Mouse (Mus musculus): Measurements from ENCODE around the gene Hspb7. TPM values are rescaled to one million over a fixed set of nuclear protein-coding genes. Genes with fewer than 3 reads are reported as not detected.

The Hspb7 gene
- total and polyA plus RNA-seq, 3 experiments, result 1,028 to 1,498 (median 1,066) TPM

DNA sequence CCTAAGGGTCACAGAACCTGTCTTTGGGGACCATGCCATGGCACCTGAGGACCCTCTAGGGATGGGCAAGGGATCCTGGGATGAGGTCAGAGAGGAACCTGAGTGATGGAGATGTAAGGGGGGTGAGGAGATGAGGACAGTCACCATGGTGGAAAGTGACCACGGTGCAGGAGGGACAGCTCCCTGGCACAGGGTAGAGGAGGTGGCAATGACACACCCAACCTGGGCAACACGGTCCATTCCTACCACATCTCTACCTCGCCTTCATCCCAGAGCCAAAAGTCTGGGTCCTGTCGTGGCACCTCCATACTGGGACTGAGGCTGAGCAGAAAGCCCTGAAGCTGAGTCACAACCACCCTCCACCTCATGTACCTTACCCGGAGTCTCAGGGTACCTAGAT is 2.3 kb downstream of the Hspb7 start:
- Histone ChIP-seq H3K4me3 (peak overlapping the region; percentile 59), H3K36me3 (ENCODE audit: control insufficient read depth, insufficient read depth, low read length) (no peaks in the 10 kb centered on the region), H3K27ac (peak overlapping the region; percentile 96), H3K27me3 (ENCODE audit: control insufficient read depth, insufficient read depth, low read length) (no peaks in the 10 kb centered on the region), H3K4me1 (ENCODE audit: control insufficient read depth, insufficient read depth, low read length) (peaks cover 3% of the 10 kb centered on the region; the same call in 1 of the 2 replicates), H3K9ac (ENCODE audit: low read depth, low read length) (peak overlapping the region; percentile 85), H3K79me2 (replicated peaks; ENCODE audit: control insufficient read depth, insufficient read depth, low read length) (no peaks in the 10 kb centered on the region)
- DNase-seq, result no peak
- peak; percentile 50; the same call in 1 of the 2 replicates for TF ChIP-seq POLR2A (IDR thresholded peaks at IDR 0.05; ENCODE audit: insufficient read depth, low read depth, low read length)
- no peak; the same call in 1 of the 2 replicates for TF ChIP-seq EP300 (IDR thresholded peaks at IDR 0.05; ENCODE audit: insufficient read depth, low read depth, low read length)
- no peak for TF ChIP-seq CTCF (IDR thresholded peaks at IDR 0.05)
- intact Hi-C loops (cut with DNase I), result no loop called here
- WGBS, result 63% methylated on average over 5 of the region's 5 CpGs

DNA sequence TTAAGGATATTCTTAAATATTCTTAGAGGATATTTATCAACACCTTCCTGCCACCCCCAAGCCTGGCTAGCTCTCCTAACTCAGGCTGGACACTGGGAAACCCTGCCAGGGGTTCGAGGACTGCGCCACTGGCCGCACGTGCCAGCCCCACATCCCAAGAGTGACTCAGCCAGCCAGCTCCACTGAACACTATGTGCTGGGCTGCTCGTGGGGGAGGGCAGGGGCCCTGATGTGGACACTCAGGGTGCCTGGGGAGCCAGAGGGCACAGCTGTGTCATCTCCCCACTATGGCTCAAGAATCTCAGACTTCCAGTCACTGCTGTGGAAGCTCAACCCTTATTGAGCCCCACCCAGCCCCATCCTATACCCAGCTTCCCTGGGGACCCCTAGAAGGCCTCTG is 2.7 kb downstream of the Hspb7 start:
- Histone ChIP-seq H3K4me1 (ENCODE audit: control insufficient read depth, insufficient read depth, low read length) (peaks cover 3% of the 10 kb centered on the region; the same call in 1 of the 2 replicates), H3K9ac (ENCODE audit: low read depth, low read length) (peak overlapping the region; percentile 85), H3K79me2 (replicated peaks; ENCODE audit: control insufficient read depth, insufficient read depth, low read length) (no peaks in the 10 kb centered on the region), H3K27ac (peak overlapping the region; percentile 96), H3K36me3 (ENCODE audit: control insufficient read depth, insufficient read depth, low read length) (no peaks in the 10 kb centered on the region), H3K27me3 (ENCODE audit: control insufficient read depth, insufficient read depth, low read length) (no peaks in the 10 kb centered on the region), H3K4me3 (peak overlapping the region; percentile 59)
- WGBS, result 49% methylated on average over 5 of the region's 5 CpGs
- TF ChIP-seq EP300 (IDR thresholded peaks at IDR 0.05; ENCODE audit: insufficient read depth, low read depth, low read length) (no peak), POLR2A (IDR thresholded peaks at IDR 0.05; ENCODE audit: insufficient read depth, low read depth, low read length) (no peak; the same call in 1 of the 2 replicates), CTCF (IDR thresholded peaks at IDR 0.05) (no peak)
- intact Hi-C loops (cut with DNase I), result no loop called here
- DNase-seq, result peak; percentile 59 to 69

DNA sequence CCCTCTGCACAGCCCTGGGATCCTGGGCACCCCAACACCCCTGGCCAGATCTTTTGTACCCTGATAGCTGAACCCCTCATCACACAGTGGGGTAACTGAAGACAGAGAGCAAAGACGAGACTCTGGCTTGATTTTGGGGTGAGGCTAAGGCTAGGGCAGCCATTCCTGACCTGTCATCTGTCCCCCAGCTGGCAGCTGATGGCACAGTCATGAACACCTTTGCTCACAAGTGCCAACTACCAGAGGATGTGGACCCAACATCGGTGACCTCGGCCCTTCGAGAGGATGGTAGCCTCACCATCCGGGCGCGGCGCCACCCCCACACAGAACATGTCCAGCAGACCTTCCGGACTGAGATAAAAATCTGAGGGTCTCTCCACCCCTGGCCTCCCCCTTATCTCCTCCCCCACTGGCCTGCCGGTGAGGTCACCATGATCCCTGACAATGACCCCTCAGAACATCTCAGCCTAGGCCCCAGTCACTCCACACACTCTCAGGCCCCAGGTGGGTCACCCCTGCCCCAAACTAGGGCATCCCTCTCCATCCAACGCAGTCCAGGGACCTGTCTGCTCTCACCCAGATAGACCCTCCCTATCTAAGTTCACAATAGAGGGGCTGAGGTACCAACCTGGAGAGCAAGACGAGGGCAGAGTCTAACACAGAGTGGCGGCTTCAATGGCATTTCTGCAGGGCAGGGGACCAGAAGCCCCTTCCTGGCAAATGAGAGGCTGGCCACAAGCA is 3.3 kb downstream of the Hspb7 start:
- Histone ChIP-seq H3K4me3 (peak overlapping the region; percentile 59), H3K36me3 (ENCODE audit: control insufficient read depth, insufficient read depth, low read length) (no peaks in the 10 kb centered on the region), H3K9ac (ENCODE audit: low read depth, low read length) (peak overlapping the region; percentile 85), H3K27me3 (ENCODE audit: control insufficient read depth, insufficient read depth, low read length) (no peaks in the 10 kb centered on the region), H3K79me2 (replicated peaks; ENCODE audit: control insufficient read depth, insufficient read depth, low read length) (no peaks in the 10 kb centered on the region), H3K4me1 (ENCODE audit: control insufficient read depth, insufficient read depth, low read length) (peaks cover 3% of the 10 kb centered on the region; the same call in 1 of the 2 replicates), H3K27ac (peak overlapping the region; percentile 96)
- intact Hi-C loops (cut with DNase I), result no loop called here
- DNase-seq, result no peak
- 65% methylated on average over 13 of the region's 13 CpGs for WGBS
- TF ChIP-seq POLR2A (IDR thresholded peaks at IDR 0.05; ENCODE audit: insufficient read depth, low read depth, low read length), result peak; percentile 46
- no peak for TF ChIP-seq CTCF (IDR thresholded peaks at IDR 0.05)

DNA sequence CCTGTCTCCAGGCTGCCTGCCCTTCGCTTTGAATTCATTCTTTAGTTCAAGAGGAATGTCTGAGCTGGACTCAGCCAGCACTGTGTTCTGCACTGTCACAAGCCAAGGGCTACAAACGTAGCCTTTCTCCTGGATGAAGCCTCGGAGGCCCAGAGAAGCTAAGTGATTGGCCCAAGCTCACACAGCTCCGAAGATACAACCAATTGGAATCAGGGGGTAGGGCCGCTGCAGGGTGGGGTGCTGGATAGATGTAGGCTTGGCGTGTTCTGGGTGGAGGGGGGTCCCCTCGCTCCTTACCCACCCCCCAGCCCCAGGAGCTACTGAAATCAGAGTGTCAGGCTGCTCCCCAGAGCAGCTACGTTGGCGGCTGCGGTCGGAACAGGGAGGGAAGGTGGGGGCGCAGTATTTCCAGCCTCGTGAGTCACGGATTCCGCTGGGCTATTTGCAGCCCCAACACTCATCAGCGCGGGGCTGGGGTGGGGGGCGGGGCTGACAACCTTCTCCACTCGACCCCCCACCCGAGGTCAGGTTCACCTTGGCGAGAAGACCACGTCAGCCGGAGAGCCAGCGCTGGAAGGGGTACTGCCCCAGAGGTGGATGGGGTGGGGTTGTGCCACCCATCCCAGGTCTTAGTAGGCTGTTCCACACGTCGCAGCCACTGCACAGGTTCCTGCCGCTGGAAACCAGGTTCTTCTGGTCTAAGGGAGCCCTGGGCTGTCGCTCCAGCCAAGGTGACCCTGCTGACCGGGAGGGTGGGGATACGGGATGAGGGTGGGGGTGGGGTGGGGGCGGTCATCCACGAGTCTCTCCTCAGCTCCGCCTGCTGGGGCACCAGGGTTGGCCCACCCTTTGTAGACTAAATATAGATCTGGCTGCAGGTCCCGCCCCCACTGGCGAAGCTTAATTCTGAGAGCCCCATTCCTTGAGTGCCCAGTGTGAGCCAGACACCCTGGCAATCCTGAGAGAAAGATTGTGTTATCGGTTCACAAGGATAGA is 5.2 kb downstream of the Hspb7 start:
- no peaks in the 10 kb centered on the region for H3K36me3 ChIP-seq (ENCODE audit: control insufficient read depth, insufficient read depth, low read length)
- no peaks in the 10 kb centered on the region for H3K79me2 ChIP-seq (replicated peaks; ENCODE audit: control insufficient read depth, insufficient read depth, low read length)
- H3K27me3 ChIP-seq (ENCODE audit: control insufficient read depth, insufficient read depth, low read length), result no peaks in the 10 kb centered on the region
- H3K9ac ChIP-seq (ENCODE audit: low read depth, low read length), result peak overlapping the region; percentile 35
- H3K4me3 ChIP-seq, result peak overlapping the region; percentile 38
- intact Hi-C loops (cut with DNase I), result no loop called here
- TF ChIP-seq POLR2A (IDR thresholded peaks at IDR 0.05; ENCODE audit: insufficient read depth, low read depth, low read length), result peak; percentile 82
- peak; percentile 21; the same call in 1 of the 2 replicates for TF ChIP-seq CTCF (IDR thresholded peaks at IDR 0.05)
- peak; percentile 80 for TF ChIP-seq EP300 (IDR thresholded peaks at IDR 0.05; ENCODE audit: insufficient read depth, low read depth, low read length)
- H3K27ac ChIP-seq, result peak overlapping the region; percentile 90
- 4% methylated on average over 36 of the region's 36 CpGs for WGBS
- peaks cover 3% of the 10 kb centered on the region; the same call in 1 of the 2 replicates for H3K4me1 ChIP-seq (ENCODE audit: control insufficient read depth, insufficient read depth, low read length)
- peak; percentile 75 to 82 for DNase-seq

DNA sequence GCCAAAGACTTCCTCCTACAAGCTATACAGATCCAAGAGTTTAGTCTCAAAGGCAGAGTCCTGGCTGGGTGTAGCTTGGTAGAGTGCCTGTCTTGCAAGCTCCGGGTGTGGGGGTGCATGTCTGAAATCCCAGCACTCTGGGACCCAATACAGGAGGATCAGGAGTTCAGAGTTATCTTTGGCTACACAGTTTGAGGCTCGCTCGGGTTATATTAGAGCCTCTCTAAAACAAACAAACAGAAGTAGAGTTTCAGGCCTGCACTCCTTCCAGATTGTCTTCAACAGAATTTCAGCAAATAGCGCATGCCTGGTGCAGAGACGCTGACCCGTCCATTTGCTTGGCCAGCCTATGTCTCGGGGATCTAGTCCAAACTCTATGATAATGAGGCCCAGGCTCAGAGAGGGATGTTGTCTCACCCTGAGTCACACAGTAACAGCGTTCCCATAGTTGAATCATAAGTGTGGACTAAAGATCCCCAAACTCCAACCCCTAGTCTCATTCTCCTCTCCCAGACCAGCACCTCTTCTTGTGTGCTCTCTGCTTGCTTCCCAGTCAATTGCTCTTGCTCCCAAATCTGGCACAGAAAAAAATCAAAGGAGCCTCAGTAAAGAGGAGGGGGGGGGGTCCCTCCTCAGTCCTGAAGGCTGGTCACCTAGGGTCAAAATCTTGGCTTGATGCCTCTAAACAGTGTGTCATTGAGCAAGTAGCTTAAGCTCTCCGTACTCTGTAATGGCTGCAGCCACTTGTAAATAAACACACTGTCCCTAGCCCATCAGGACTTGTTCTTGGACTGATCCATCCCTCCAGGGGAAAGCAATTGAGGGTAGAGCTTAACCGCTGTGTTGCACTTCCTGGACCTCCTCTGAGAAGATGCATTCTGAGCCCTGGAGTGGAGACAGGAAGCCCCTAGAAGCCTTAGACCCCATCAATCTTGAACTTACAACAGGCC is 6.5 kb downstream of the Hspb7 start:
- H3K9ac ChIP-seq (ENCODE audit: low read depth, low read length), result 0 out of 2 replicates have a peak overlapping the region, but pooled peaks have one; percentile 10
- no peaks in the 10 kb centered on the region for H3K79me2 ChIP-seq (replicated peaks; ENCODE audit: control insufficient read depth, insufficient read depth, low read length)
- no peak for DNase-seq
- H3K27me3 ChIP-seq (ENCODE audit: control insufficient read depth, insufficient read depth, low read length), result no peaks in the 10 kb centered on the region
- peaks cover 3% of the 10 kb centered on the region; the same call in 1 of the 2 replicates for H3K4me1 ChIP-seq (ENCODE audit: control insufficient read depth, insufficient read depth, low read length)
- H3K4me3 ChIP-seq, result no peak overlapping the region
- TF ChIP-seq CTCF (IDR thresholded peaks at IDR 0.05) (no peak), EP300 (IDR thresholded peaks at IDR 0.05; ENCODE audit: insufficient read depth, low read depth, low read length) (0 out of 2 replicates have a peak, but pooled peaks have one; percentile 37), POLR2A (IDR thresholded peaks at IDR 0.05; ENCODE audit: insufficient read depth, low read depth, low read length) (peak; percentile 59)
- 57% methylated on average over 10 of the region's 10 CpGs for WGBS
- no peaks in the 10 kb centered on the region for H3K36me3 ChIP-seq (ENCODE audit: control insufficient read depth, insufficient read depth, low read length)
- H3K27ac ChIP-seq, result peak overlapping the region; percentile 90
- intact Hi-C loops (cut with DNase I), result no loop called here

All from heart, adult 2 months (tissue).